Mouse (Mus musculus) forebrain, postnatal 0 days (tissue): ENCODE results near the gene Ltbp1. TPM values are rescaled to one million over a fixed set of nuclear protein-coding genes. Genes with fewer than 3 reads are reported as not detected.
A peak's percentile ranks its signal among the peaks of the same experiment; 100 is the strongest.

Source experiments
- ATAC-seq: fragments of 200-750 bp; cut with Nextera tagmentation; 2 replicates; pipeline ENCODE4 v1.8.0; 2017; ENCODE audit warnings: mild to moderate bottlenecking, moderate library complexity
- DNase-seq: peaks from one replicate; pipeline ENCODE4 v3.0.0-alpha.2; 2015
- H3K27ac ChIP-seq: fragments of 300-500 bp; sonication (generic); 2 replicates; pipeline ENCODE4 v1.5.1; 2014; ENCODE audit warnings: low read depth, mild to moderate bottlenecking, antibody characterized with exemption, low read length, moderate library complexity, mixed read lengths
- H3K27me3 ChIP-seq: fragments of 300-500 bp; sonication (generic); 2 replicates; pipeline ENCODE4 v1.6.1; 2014; ENCODE audit warnings: mild to moderate bottlenecking, low read length, mixed read lengths; ENCODE audit not compliant: insufficient read depth
- H3K36me3 ChIP-seq: fragments of 300-500 bp; sonication (generic); 2 replicates; pipeline ENCODE4 v1.6.1; 2014; ENCODE audit warnings: mild to moderate bottlenecking, moderate library complexity; ENCODE audit not compliant: insufficient read depth
- H3K4me1 ChIP-seq: fragments of 300-500 bp; sonication (generic); 2 replicates; pipeline ENCODE4 v1.6.1; 2014; ENCODE audit warnings: antibody characterized with exemption; ENCODE audit not compliant: insufficient read depth
- H3K4me2 ChIP-seq: fragments of 300-500 bp; sonication (generic); 2 replicates; pipeline ENCODE4 v1.6.1; 2014; ENCODE audit warnings: low read depth, mild to moderate bottlenecking, moderate library complexity
- H3K4me3 ChIP-seq: fragments of 300-500 bp; sonication (generic); 2 replicates; pipeline ENCODE4 v1.5.1; 2014; ENCODE audit warnings: low read depth, low read length, mixed read lengths
- H3K9ac ChIP-seq: fragments of 300-500 bp; sonication (generic); 2 replicates; pipeline ENCODE4 v1.6.1; 2014; ENCODE audit warnings: mild to moderate bottlenecking
- H3K9me3 ChIP-seq: fragments of 300-500 bp; sonication (generic); 2 replicates; pipeline ENCODE4 v1.6.1; 2016; ENCODE audit warnings: low read length
- CTCF ChIP-seq: sonication (generic); IDR thresholded peaks from 2 replicates; pipeline ENCODE4 v1.5.1; 2016; ENCODE audit warnings: antibody characterized with exemption, control low read depth, low read depth
- WGBS: fragments of 180-500 bp; shearing (Covaris S2); extraction: QIAGEN DNeasy Blood & Tissue Kit; methylation state at CpG from one replicate; pipeline ENCODE4 v1.1.7; 2014; 5-methylcytosine and 5-hydroxymethylcytosine counted together
- polyA plus RNA-seq: library from polyadenylated mRNA; unstranded; fragments of >200 nt; fragmentation: Nextera tagmentation; extraction: Ambion mirVana; gene quantifications from 2 replicates; pipeline ENCODE4 v1.2.1, GENCODE M21; 2015
- total RNA-seq: library from RNA; depleted of rRNA; stranded (reverse); fragments of >200 nt; gene quantifications from 2 replicates; pipeline ENCODE4 v1.2.3, GENCODE M21; 2014

Ltbp1 gene
- total and polyA plus RNA-seq, 2 experiments from 2014 or later = 1.5 to 5.2 TPM

DNA sequence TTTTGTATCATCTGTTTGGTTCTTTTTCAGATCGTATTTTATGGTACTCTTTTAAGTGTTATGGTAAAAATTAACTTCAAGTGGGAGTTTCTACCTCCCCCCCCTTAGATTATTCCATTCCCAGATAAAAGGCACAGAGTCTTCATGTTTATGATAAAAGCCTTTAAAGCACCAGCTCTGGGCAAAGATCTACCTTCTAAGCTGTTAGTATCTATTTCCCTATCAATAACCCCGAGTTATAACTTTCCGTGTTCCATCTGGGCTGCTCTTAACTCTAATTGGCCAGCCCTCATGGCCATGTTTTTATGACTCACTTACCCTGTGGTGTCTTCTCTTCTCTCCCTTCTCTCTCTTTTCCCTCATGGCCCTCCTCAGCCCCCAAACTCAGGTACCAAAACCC lies 88.2 kb downstream of the Ltbp1 start:
- Histone ChIP-seq H3K9me3 (no peaks in the 10 kb centered on the region), H3K27ac (no peak overlapping the region), H3K27me3 (no peaks in the 10 kb centered on the region), H3K4me2 (no peak overlapping the region), H3K4me3 (no peak overlapping the region), H3K4me1 (no peaks in the 10 kb centered on the region), H3K36me3 (no peaks in the 10 kb centered on the region), H3K9ac (no peak overlapping the region)
- WGBS = 90% methylated on average over 3 of the region's 3 CpGs
- no peak for ATAC-seq
- TF ChIP-seq CTCF = no peak
- DNase-seq = no peak

DNA sequence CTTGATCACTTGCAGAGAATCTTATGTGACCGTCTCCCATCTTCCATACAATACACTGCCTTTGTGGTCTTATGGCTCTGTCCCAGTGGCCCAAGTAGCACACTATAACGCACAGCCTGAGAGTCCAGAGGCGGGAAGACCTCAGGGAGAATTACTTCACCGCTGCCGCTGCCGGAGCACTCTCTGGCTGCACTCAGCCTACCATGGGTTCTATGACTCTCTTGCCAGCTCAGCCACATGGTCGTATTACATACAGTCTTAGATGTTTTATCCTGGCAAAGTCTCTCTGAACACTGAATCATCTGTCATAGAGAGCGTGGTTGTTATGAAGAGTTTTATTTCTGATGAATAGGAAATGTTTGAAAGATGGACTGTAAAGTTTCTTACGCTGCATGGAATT lies 89.2 kb downstream of the Ltbp1 start:
- no peaks in the 10 kb centered on the region for H3K36me3 ChIP-seq
- H3K9me3 ChIP-seq = no peaks in the 10 kb centered on the region
- no peak overlapping the region for H3K9ac ChIP-seq
- H3K27me3 ChIP-seq = no peaks in the 10 kb centered on the region
- no peaks in the 10 kb centered on the region for H3K4me1 ChIP-seq
- ATAC-seq (no peak), DNase-seq (no peak)
- H3K4me3 ChIP-seq = no peak overlapping the region
- H3K27ac ChIP-seq = no peak overlapping the region
- WGBS = 90% methylated on average over 9 of the region's 9 CpGs
- H3K4me2 ChIP-seq = no peak overlapping the region
- no peak for TF ChIP-seq CTCF

GRCm38 (mm10) chr17:75096727-75097126 lies 91.4 kb downstream of the Ltbp1 start:
- TF ChIP-seq CTCF = no peak
- DNase-seq (no peak), ATAC-seq (no peak)
- H3K4me3 ChIP-seq = no peak overlapping the region
- WGBS = 71% methylated on average over 7 of the region's 7 CpGs
- H3K4me2 ChIP-seq = no peak overlapping the region
- no peaks in the 10 kb centered on the region for H3K36me3 ChIP-seq
- H3K27ac ChIP-seq = no peak overlapping the region
- no peak overlapping the region for H3K9ac ChIP-seq
- H3K9me3 ChIP-seq = no peaks in the 10 kb centered on the region
- no peaks in the 10 kb centered on the region for H3K4me1 ChIP-seq
- no peaks in the 10 kb centered on the region for H3K27me3 ChIP-seq

- Histone ChIP-seq H3K4me1 (no peaks in the 10 kb centered on the region), H3K27me3 (no peaks in the 10 kb centered on the region), H3K9me3 (no peaks in the 10 kb centered on the region), H3K4me2 (no peak overlapping the region), H3K27ac (no peak overlapping the region), H3K36me3 (no peaks in the 10 kb centered on the region), H3K9ac (no peak overlapping the region), H3K4me3 (no peak overlapping the region)
- ATAC-seq = no peak; the same call in 1 of the 2 replicates
- WGBS = 42% methylated on average over 3 of the region's 3 CpGs
- TF ChIP-seq CTCF = no peak
- DNase-seq = no peak
These were observed 92.0 kb downstream of the Ltbp1 start for GRCm38 (mm10) chr17:75097367-75097766.

GRCm38 (mm10) chr17:75101215-75101614 lies 95.8 kb downstream of the Ltbp1 start:
- ATAC-seq = no peak
- no peak overlapping the region for H3K4me3 ChIP-seq
- no peak overlapping the region for H3K9ac ChIP-seq
- no peaks in the 10 kb centered on the region for H3K4me1 ChIP-seq
- H3K27me3 ChIP-seq = no peaks in the 10 kb centered on the region
- TF ChIP-seq CTCF = no peak
- H3K36me3 ChIP-seq = no peaks in the 10 kb centered on the region
- no peak overlapping the region for H3K27ac ChIP-seq
- H3K4me2 ChIP-seq = no peak overlapping the region
- H3K9me3 ChIP-seq = no peaks in the 10 kb centered on the region
- 69% methylated on average over 4 of the region's 4 CpGs for WGBS
- DNase-seq = no peak

- Histone ChIP-seq H3K4me3 (no peak overlapping the region), H3K9me3 (no peaks in the 10 kb centered on the region), H3K9ac (no peak overlapping the region), H3K27ac (no peak overlapping the region), H3K4me1 (no peaks in the 10 kb centered on the region), H3K36me3 (no peaks in the 10 kb centered on the region), H3K4me2 (no peak overlapping the region), H3K27me3 (no peaks in the 10 kb centered on the region)
- ATAC-seq (no peak), DNase-seq (no peak)
- WGBS = 91% methylated on average over 8 of the region's 8 CpGs
- TF ChIP-seq CTCF = no peak
These were observed 96.6 kb downstream of the Ltbp1 start for GRCm38 (mm10) chr17:75101994-75102393.

DNA sequence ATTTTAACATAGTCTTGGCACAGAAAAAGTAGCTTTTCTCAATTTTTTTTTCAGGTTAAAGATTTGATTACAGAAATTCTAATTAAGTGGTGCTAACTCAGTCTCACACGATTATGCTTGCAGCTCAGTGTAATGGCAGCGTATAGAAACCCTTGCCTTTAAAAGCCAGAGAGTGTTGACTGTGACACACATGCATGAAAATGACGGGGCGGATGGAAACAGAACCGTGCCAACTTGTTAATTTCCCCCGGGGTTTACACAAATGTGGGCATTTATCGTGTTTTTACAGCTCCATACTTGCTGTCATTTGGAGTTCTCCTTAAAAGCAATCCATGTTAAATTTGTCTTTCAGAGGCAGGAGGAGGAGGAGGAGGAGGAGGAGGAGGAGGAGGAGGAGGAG lies 102.0 kb downstream of the Ltbp1 start:
- Histone ChIP-seq H3K9me3 (no peaks in the 10 kb centered on the region), H3K4me3 (no peak overlapping the region), H3K4me1 (no peaks in the 10 kb centered on the region), H3K4me2 (no peak overlapping the region), H3K9ac (no peak overlapping the region), H3K27ac (no peak overlapping the region), H3K36me3 (no peaks in the 10 kb centered on the region), H3K27me3 (no peaks in the 10 kb centered on the region)
- DNase-seq (peak; percentile 26), ATAC-seq (peak; percentile 66)
- WGBS = 21% methylated on average over 7 of the region's 7 CpGs
- TF ChIP-seq CTCF = no peak

DNA sequence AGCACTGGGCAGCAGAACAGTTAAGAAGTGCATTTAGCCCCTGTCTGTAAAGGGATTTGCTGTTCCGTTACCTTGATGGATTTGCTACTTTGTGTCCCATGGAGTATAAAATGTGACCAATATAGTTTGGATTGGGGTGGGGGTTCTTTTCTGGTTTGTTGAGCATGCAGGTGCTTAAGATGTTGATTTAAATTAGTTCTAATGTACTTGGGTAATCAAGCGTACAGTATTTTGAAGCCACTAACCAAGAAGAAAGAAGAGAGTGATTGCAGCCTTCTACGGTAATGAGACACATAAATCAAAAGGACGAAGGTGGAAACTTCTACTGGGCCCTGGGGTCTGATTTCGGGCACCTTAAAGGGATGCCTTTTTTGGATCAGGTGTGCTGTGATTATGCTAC lies 102.5 kb downstream of the Ltbp1 start:
- H3K9me3 ChIP-seq = no peaks in the 10 kb centered on the region
- no peak for DNase-seq
- H3K4me1 ChIP-seq = no peaks in the 10 kb centered on the region
- WGBS = 24% methylated on average over 5 of the region's 5 CpGs
- H3K27me3 ChIP-seq = no peaks in the 10 kb centered on the region
- no peak overlapping the region for H3K4me3 ChIP-seq
- H3K36me3 ChIP-seq = no peaks in the 10 kb centered on the region
- no peak overlapping the region for H3K9ac ChIP-seq
- ATAC-seq = no peak
- TF ChIP-seq CTCF = no peak
- H3K27ac ChIP-seq = no peak overlapping the region
- H3K4me2 ChIP-seq = 0 out of 2 replicates have a peak overlapping the region, but pooled peaks have one; percentile 10
